In the genomic region with DNA sequence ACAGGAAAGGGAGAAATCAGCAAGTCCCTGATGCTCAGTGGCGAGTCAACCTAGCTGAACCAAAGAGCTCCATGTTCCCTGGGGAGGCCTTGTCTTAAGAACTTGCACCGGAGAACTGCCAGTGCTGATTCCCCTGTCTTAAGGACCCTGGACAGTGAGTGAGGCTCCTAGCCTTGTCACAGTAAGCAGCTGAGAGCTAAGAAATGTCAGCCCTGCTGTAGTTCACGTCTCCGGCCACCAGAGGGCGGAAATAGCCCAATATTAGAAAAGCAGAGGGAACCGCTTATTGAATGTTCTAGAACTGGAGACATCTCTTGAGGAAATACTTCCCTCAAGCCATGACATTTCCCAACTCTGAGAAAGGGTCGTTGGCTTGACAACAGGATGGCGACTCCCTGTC, we compare ENCODE assay signal across 8 mouse cellular contexts. TPM values are rescaled to one million over a fixed set of nuclear protein-coding genes. Genes with fewer than 3 reads are reported as not detected.
A peak's percentile ranks its signal among the peaks of the same experiment; 100 is the strongest.
DNase-seq lines count a peak whose midpoint lies in the region; TF ChIP-seq lines count a peak whose summit lies in the region.

No protein-coding gene starts in this region.

- no peak overlapping the region for H3K4me3 ChIP-seq in E14TG2a.4 (replicated peaks; ENCODE audit: low read length)

- TF ChIP-seq CTCF in E14TG2a.4 (conservative IDR thresholded peaks at IDR 0.05; ENCODE audit: low read length) = peak; percentile 100

- peaks cover 67% of the 10 kb centered on the region for H3K4me1 ChIP-seq in E14TG2a.4 (replicated peaks; ENCODE audit: low read depth, low read length)

- no peaks in the 10 kb centered on the region for H3K36me3 ChIP-seq in E14TG2a.4 (ENCODE audit: insufficient read depth, low read length)

- no peaks in the 10 kb centered on the region for H3K27me3 ChIP-seq in E14TG2a.4 (ENCODE audit: insufficient read depth, low read length)

- H3K9me3 ChIP-seq in E14TG2a.4 (ENCODE audit: low read length) = no peaks in the 10 kb centered on the region

- peak; percentile 84 for DNase-seq in adrenal gland, postnatal 10 days
- peak; percentile 63 for DNase-seq in embryo, embryonic 11.5 days (ENCODE audit: low read depth, low spot score)
- peak; percentile 21 to 57 for DNase-seq in heart, adult 9 months (ENCODE audit: low spot score in 2 of 2)
- peak; percentile 36 to 86 for DNase-seq in layer of hippocampus, adult 18-20 months (ENCODE audit: low spot score in 2 of 2)
- DNase-seq in lung, postnatal 10 days = peak; percentile 81
- peak; percentile 52 to 70 for DNase-seq in right cerebral cortex, postnatal 36 days (ENCODE audit: low spot score in 2 of 2)
- peak; percentile 61 to 78 for DNase-seq in urinary bladder, postnatal 4 days (ENCODE audit: low spot score in 2 of 2)

RNA-seq across cellular contexts. Expression of a gene that starts 34.1 kb away (rescaled TPM):
- 100 to 1,000 TPM in 1 of 2 experiments, 10 to 100 TPM in 1; 88.3 to 121 TPM for total RNA-seq in adrenal gland, postnatal 10 days (2021)
- 1 to 10 TPM in 1 of 2 experiments, under 1 TPM in 1; 0.89 to 1.0 TPM for total RNA-seq in layer of hippocampus, adult 18-20 months (2021)

Comparison
In these comparisons a context has a peak if more than half of its experiments do, and no peak if none do; other contexts are left out.
1. RNA of a gene that starts 34.1 kb away (total RNA-seq): 88.3 to 121 TPM in adrenal gland, postnatal 10 days; 0.89 to 1.0 TPM in layer of hippocampus, adult 18-20 months; every median in the first group is over 10 times any median in the second.
2. Peak in every context shown above with its lines, with median percentiles within 50 percentile points of each other: DNase-seq.